Mouse (Mus musculus) adrenal gland, postnatal 36 days (tissue): ENCODE data around the gene Gda. TPM values are rescaled to one million over a fixed set of nuclear protein-coding genes. Genes with fewer than 3 reads are reported as not detected.

Experiments used
- DNase-seq, 2 experiments: peaks; one replicate each; pipeline ENCODE4 v3.0.0; 2021; ENCODE audit warnings: mixed read lengths in 1 of 2
- total RNA-seq, 2 experiments: library from RNA; stranded (reverse); gene quantifications; 2 replicates each; pipeline ENCODE4 v1.2.3; 2021

Gene Gda
- total RNA-seq, 2 experiments from 2014 or later, result 9.7 to 15.8 TPM

GRCm38 (mm10) chr19:21457461-21457860 is 15.8 kb downstream of the Gda start:
- DNase-seq, result peak in 1 of 2 experiments; percentile 5

DNA sequence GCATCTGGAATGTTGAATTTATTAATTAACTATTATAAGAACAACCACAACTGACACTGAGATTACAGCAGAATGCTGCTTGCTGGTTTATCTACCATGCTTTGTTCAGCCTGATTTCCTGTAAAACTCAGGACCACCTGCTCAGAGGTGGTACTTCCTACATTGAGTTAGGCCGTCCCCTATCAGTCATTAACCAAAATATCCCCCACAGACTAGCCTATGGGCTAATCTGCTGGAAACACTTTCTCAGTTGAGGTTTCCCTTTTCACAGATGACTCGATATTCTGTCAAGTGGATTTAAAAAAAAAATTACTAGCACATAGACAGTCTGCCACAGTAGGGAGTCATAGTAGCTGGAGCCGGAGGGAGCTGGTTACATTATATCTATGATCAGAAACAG is 31.5 kb downstream of the Gda start:
- DNase-seq, result no peak

DNA sequence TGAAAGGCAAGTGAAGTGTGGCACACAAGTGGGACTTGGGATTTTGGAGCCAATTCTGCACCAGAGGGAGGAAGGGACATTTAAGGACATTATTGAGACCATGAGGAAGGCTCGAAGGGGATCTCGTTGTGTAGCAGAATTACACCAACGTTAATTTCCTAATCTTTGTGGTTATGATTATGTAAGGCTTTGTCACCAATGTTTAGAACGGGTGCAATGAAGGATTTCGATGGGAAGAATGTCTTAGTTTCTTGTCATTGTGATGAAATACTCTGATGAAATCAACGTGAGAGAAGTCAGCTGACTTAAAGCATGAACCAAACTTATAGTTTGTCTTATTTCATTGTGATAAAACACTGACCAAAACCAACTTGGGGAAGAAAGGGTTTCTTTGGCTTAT is 32.4 kb downstream of the Gda start:
- no peak for DNase-seq

- DNase-seq, result peak; percentile 5 to 12
Measured at GRCm38 (mm10) chr19:21439141-21439737, 34.0 kb downstream of the Gda start.

- no peak for DNase-seq
Measured at GRCm38 (mm10) chr19:21436566-21436965, 36.7 kb downstream of the Gda start.

DNA sequence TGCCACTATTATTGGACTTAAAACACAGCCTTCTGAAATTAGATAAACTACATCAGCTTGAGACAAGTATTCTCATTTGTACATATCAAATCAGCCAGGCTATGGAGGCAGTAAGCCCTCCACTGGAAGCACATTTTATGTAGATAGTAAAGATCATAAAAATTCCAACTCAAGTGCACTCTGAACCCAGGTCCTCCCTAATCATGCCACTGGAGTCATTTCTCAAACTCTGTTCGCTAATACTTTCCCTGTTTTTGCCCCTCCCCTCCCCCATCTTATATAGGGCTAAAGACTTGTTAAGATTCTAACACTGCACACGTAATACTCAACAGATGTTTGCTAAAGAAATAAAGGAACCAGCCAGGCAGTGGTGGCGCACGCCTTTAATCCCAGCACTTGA is 39.9 kb downstream of the Gda start:
- no peak for DNase-seq

GRCm38 (mm10) chr19:21432879-21433278 is 40.4 kb downstream of the Gda start:
- no peak for DNase-seq

DNA sequence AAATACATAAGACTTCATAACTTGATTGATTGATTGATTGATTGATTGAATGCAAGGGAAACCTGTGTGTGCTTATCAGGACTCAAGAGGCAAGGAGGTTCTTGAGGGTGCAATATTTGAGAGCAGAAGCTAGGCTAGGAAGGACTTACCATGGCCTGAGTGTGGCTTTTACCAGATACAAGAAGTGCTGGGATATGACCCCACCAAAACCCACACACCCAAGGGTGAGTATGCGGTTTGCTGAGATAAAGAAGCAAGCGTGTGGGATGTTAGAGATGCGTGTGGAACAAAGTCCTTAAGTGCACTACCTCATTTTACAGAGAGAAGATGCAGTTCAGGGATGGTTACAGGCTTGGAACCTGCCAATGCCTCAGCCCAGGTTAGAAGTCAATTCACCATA is 41.0 kb downstream of the Gda start:
- no peak for DNase-seq

GRCm38 (mm10) chr19:21425391-21425790 is 47.9 kb downstream of the Gda start:
- DNase-seq, result no peak

DNA sequence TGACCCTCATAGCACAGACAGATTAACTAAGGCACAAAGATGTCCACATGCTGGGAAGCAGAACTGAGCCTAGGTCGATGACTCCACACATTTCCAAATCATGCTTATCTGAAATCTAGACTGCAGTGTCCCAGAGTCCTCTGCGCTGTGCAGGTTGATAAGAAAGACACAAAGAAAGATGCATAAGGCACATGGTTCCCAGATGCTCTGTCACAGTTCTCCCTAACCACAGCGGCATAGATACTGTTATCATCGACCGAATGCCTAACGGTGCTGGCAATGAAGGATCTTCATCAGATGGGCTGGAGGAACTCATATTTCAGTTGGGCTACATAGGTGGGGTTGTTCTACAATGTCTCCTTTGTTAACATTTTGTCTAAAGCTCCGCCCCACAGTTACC is 49.5 kb downstream of the Gda start:
- no peak for DNase-seq

GRCm38 (mm10) chr19:21418418-21418817 is 54.8 kb downstream of the Gda start:
- DNase-seq, result no peak

- DNase-seq, result no peak
Measured at GRCm38 (mm10) chr19:21415377-21415776, 57.9 kb downstream of the Gda start.

DNA sequence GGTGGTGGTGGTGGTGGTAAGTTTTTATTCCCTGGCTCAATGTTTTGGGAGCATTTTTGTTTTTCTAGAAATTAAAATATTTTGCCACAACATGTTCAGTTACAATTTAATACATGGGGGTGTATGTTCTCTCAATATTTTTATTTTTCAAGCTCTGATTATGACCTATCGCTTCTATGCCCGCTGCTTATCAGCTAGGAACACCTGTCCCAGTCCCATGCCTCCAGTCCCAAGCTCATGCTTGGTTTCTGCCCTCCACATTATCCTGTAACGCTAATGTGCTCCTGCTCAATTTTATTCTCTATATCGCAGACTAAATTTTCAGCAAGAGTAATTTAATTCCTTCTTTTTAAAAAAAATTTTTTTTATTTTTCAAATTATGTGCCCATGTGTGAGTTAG is 64.1 kb downstream of the Gda start:
- DNase-seq, result no peak

DNA sequence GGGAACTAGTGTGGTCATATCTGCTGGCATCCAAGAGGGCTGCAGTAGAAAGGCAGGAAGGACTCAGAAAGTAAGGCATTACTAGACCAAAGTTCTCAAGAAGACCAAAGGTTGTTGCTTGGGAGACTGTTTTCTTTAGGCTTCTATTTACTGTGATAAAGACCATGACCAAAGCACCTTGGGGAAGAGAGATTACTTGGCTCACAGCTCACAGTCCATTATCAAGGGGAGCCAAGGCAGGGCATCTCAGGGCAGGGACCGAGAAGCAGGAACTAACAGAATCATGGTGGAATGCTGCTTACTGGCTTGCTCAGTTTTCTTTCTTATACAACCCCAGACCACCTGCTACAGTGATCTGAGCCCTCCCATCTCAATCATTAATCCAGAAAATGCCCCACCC is 65.9 kb downstream of the Gda start:
- no peak for DNase-seq

DNA sequence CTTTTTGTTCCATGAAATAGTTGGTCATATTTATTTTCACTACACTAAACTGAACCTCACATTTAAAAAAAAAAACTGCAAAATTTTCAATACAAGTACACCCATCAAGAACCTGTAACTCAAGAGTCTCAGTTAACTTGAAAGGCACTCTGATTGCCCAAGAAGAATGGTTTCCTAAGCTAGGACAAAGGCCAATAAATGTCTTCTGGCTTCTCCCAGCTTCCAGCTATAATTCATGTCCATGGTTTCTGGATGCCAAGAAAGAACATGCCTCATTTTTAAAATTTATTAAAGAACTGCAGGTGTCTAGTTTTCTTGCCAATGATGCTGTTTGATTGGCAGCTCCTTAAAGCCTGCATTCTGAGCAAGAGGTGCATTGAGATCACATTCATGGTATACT is 75.3 kb downstream of the Gda start:
- DNase-seq, result no peak

DNA sequence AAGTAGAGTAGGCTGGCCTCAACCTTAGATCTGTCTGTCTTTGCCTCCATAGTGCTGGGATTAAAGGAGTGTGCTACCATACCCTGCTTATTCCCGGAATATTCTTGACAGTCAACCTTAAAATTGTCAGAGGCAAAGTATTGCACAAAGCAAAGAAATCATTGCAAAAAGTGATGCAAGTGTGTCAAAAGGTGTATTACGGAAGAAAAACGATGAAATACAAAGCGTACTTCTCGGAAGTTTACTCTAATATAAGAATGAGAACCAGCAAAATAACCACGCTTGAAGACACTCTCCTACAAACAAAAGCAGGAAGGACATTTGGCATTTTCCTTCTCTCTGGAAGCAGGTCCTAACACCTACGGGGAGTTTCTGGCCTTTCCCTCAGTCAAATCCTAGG is 76.9 kb downstream of the Gda start:
- no peak for DNase-seq

DNA sequence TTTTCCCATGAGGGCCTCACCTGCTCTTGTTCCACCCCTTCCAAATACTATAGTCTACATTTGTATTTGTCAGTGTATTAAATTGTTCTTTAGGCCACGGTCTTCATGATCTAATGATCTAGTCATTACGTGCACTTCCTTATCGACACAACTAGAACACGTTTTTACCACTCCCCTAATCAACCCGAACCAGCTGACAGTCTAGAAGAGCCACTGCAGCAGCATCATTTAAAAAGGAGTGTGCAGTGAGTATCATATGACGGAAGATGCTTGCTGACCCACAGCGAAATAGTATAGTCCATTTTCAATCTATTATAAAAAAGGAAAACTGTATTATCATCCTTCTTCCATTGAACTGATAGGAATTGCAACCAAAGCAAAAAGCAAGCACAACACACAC is 82.3 kb downstream of the Gda start:
- DNase-seq, result no peak

GRCm38 (mm10) chr19:21386842-21387241 is 86.4 kb downstream of the Gda start:
- no peak for DNase-seq

DNA sequence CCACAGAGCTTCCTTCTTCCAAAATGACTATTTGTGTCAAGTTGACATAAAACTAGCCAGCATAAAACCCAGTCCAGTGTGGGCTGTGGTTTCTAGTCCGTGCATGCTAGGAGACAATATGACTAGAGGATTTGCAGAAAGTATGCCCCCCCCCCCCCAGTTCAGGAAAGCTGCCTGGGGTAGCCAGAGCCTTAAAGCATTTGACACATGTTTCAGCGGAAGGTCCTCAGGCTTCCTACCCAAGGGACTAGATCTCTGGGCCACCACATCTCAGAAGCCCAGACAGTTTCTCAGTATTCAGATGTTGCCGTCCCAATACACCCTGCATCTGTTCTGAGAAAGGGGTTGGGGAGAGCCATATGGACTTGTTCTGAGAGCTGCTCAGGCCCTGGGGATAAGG is 89.0 kb downstream of the Gda start:
- no peak for DNase-seq

DNA sequence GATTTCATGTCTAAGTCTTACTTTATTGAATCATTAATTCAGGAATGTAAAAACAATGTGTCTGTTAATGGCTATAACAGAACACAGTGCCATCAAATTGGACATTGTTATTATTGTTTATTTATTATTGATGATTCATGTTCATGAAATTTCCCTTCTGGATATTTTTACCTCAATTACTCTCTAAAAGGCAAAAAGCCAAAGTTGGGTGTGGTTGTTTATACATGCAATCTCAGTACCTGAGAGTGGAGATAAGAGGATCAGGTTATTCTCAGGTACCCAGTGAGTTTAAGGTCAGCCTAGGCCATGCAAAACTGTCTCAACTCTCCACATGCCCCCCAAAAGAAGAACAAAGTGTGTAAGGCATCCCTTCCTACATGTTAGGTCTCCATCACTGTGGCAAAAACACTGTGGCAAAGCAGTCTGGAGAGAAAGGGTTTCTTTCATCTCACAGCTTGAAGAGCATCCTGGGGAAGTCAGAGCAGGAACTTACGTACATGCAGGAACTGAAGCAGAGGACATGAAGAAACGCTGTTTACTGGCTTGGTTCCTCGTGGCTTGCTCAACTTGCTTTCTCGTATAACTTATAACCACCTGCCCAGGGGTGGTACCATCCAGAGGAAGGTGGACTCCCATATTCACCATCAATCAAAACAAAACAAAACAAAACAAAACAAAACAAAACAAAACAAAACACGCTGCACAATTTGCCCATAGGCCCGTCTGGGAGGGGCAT is 89.6 kb downstream of the Gda start:
- no peak for DNase-seq

DNA sequence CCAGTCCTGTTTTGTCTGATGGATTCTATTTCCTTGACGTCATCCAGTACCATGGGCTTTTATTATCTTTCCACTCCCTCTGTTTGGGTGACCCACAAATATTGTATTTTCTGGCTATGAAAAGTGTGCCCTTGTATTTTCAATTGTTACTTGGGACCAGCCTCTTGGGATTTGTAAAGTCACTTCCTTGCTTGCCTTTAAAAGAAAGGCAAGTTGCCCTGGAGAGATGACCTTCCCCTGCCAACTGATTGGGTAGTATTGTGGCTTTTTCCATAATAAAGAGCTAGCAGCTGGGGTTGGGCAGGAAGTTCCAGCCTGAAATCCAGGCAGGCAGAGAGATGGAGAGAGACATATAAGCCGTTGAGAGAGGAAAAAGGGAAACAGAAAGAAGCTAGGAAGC is 91.5 kb downstream of the Gda start:
- no peak for DNase-seq

DNA sequence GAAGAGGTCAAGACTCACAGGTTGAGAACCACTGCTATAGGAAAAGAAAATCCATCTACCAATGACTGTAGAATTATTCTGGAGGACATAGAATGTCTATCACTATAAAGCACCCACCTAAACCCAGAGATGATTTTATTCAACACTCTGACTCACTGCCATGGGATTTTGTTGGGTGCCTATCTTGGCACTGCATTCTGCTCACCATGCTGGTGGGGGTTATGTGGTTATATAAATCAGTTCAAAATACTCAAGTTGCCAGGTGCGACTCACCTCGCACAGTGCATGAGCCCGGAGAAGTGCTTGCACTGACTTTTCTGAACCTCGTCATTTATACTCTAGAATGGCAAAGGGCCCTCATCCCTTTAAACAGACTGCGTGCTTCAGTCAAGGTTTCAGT is 94.0 kb downstream of the Gda start:
- DNase-seq, result no peak

DNA sequence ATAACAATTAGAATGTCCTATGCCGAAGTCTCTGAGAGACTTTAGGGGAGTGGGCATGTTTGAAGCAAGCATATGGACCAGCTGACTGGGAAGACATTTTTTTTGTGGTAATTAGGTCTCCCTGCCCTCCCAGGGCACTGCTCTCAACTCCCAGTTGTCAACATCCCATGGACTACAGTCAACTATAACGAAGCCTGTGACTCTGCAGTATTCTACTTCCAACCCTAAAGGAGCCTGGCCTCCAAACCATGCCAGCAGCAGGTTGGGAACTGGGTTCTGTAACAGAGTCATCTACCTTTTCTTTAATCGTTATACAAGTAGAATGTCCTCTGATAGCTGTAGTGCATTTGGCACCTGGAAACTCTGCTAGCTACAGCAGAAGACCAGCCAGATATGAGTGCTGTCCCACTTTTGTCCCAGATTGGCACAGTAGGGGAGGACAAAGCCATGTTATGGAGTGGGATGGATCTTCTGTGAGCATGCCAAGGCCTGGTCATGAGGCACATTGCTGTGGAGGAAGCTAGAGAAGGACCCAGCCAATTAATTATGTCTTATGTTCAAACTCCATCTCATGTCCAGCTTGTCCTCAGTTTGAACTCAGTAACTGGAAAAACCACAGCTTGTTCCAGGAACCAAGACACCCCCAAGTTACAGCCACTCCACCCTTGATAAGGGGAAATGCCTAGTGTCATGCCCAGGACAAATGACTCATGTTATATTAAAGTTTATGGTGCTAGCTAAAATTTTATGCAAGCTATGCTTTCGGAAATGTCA is 96.6 kb downstream of the Gda start:
- DNase-seq, result peak; percentile 11 to 15
